Mouse (Mus musculus) layer of hippocampus, adult 9-11 months (tissue): ENCODE measurements around the gene Mup6.
"Not testable (repeated sequence)": the region's sequence is repeated elsewhere in the genome, so short reads cannot be mapped to it uniquely, and the experiment has no call there.

Experiments
- DNase-seq: peaks from one replicate; pipeline ENCODE4 v3.0.0; 2022

The Mup6 gene

DNA sequence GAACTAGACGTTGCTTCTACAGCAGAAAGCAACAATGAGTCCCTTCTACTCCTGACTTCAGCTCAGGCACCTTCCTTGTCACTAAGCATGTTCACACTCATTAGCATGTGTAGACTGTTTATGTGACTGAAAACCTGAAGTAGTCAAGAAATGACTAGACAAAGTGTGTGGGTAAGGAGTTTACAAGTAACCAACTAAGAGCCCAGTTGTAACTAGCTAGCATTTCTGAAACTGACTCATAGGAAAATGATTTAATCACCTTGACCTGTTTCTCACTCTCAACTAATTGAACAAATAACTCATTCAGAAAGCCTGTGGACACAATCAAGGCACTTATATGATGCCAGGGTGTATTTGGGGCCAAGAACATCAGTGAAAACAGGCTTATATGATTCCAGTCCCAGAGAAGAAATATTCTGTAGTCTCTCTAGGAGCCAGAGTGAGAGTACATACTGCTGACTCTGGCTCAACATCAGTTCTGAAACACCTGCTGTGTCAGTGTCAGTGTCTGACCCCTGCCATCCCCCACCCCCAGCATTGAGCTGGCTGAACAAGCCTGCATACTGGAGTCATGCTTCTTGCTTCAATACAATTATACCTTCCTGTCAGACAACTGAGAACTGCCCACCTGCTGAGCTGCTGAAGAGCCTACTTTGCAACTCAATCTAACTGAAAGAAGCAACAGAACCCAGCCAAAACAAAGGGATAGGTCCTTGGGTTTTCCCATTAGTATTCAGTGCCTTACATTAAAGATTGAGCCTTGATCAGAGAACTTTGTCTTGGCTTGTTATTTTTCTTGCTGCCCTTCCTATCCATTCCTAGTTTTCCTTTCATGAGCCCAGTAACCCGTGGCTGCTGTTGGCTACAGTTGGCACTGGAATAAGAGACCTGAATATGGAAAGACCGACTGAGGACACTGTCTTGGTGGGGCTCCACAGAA is at the start of gene Mup6:
Gene Mup6 (plus strand): TSS at position 890 of the 940 bp plus-strand sequence.
- no peak for DNase-seq

DNA sequence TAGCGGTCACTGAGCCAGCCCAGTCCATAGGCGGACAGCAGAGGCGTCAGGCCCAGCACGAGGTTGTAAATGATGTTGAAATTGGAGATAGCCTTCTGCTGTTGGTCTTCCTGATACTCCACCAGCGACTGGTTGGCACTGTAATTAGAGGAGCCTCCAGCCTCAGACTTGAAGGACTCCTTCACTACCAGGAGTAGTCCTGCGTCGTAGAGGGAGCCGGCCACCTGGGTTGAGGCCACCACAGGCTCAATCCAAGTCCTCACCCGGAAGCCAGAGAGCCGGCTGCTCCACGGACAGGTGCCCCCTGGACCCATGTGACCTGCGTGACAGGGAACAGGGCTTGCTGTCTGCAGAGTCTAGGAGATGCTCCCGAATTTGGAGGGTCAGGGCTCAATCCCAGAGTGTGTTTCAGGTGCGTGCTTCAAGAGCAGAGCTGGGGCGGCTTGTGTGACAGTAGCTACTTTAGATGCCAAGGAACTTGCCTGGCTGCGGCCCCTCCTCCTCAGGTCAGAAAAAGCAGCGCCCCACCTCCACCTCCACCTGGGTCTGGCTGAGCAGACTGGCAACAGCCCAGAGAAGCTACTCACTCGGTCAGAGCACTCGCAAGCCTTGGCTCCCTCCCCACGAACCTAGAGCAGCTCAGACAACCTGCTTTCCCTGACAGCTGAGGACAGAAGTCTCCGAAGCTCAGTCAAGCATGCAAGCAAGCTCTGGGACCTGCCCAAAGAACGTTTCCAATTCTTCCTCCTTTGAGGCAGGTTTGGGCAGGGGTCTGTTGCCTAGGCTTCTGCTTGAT is 49.3 kb upstream of the Mup6 start, which contains the start of gene Slc46a2:
Gene Slc46a2 (minus strand): TSS at position 449 of the 796 bp plus-strand sequence.
- DNase-seq, result no peak

DNA sequence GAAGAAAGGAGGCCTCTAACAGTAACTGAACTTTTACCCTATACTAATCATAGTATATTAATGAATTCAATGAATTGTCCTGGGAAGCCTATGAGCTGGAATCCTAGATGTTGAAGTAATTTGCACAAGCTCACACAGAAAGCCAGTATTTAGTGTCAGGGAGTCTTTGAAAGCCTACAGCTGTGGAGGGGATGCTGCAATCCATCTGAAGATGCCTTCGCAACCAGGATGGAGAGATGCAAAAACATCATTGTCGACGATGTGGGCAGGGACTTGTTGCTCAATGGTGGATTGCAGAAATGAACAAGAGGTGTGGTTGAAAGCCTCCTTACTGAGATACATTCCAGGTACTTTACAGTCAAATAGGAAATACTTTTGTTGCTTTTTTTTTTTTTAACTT is 46.1 kb upstream of the Mup6 start:
- DNase-seq, result no peak

DNA sequence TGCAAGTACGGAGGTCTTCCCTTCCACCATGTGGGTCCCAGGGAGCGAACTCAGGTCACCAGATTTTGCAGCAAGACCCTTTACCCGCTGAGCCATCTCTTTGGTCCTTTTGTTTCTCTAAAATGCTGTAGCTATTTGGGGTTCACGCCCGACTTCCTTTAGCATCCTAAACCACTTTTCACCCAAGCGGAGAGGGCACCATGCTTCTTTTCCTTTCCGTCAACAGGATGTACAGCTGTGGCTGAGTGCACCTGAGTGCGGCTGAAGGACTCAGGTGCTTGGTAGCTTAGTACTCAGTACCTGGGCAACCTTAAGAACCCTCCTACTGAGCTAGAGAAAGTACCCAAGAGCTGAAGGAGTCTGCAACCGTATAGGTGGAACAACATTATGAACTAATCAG is 39.0 kb upstream of the Mup6 start:
- DNase-seq, result no peak

DNA sequence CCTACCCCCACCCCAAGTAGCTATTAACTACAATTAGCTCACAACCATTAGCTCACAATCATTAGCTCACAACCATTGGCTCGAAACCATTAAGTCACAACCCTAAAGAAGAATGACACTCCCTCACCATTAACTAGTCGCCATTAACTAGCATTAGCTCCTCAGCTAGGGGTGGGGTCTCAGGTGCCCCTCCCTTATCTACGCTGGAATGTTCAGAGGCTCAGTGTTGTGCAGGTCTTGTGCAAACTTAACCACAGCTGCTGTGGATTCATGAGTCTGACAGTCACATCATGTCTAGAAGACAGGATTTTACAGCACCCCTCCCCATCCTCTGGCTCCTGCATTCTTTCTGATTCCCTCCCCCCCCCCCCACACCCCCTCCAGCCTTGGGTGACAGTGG is 36.4 kb upstream of the Mup6 start:
- no peak for DNase-seq

DNA sequence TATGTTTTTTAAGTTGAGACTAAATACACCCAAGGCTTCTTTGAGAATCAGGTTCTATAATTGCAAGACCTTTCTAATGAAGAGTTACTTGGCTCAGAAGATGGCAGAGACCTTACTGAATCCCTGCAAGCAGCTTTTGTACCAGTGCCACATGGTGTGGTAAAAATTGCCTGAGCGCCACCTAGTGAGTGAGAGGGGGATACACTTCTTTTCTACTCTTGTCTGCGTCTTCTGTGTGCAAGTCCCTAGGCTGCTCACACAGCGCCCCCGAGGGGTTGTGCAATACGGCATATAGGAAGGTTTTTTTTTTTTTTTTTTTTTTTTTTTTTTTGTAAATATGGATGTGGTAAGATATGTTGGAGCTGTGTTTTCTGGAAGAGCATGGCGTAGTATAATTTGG is 35.7 kb upstream of the Mup6 start:
- peak; percentile 78 for DNase-seq

DNA sequence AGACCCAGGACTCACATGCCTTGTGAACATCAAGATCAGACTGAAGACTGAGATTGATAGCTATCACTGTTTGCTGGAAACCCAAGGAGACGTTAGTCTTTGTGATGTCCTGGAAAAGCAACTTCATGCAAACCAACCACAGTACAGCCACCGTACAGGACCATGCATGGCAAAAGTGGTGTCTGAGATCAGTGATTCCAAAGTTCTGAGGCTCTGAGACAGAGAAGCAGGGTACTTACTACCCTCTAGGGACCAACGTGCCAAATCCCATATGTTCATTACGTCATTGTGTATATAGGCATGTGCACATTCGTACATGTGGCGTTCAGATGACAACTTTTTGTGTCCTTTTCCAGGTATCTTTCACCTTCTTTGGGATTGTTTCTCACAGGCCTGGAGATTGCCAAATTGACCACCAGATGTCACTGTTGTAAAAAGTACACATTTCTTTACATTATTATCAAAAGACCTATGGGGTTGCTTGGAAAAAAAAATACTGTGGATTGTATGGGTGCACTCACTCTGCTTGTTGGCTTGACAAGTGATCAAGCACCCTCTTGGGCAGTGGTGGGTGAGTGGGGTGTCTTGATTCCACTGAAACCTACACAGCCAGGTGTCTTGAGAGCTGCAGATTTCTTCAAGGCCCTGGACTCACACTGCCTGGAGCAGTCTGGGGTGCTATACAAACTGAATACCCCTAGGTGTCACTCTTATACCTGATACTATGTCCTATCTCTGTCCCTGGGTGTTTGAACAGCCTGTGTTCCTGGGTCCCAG is 31.4 kb upstream of the Mup6 start:
- DNase-seq, result peak; percentile 17

DNA sequence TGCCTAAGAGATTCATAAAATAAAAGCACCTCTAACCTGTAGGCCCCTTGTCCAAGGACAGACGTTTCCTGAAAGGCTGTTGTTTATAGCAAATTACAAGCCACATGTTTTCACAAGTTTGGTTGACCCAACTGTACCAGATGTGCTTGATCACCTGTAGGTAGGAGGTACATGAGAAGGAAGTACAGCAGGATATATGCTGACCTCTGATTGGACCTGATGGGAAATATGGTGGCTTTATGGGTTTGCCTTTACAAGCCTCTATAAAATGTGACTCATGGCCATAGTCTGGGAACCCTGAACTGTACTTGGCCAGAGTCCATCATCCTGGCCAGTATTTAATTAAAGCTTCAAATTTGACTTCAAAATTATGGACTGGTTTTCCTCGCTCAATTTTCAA is 26.6 kb upstream of the Mup6 start:
- no peak for DNase-seq

DNA sequence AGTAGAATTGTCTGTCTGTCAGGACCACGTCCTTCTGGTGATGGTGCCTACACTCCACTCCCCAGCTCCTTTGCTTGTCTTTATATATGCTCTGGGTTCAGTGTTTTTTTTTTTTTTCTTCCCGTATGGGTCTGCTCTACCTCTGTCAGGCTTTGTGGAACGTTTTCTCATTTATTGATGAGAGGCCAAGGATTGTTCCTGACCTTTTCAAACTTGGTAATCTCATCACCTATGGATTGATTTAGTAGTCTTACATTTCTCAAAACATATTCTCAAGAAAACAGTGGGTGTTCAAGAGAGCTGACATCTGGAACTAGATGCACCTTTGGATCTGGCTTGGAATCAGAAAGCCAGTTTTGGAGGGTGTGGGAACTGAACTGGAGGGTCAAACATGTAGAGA is 3.5 kb upstream of the Mup6 start, which contains the start of gene Mup4:
Gene Mup4 (minus strand): TSS at position 101 of the 400 bp plus-strand sequence.
- DNase-seq, result no peak

DNA sequence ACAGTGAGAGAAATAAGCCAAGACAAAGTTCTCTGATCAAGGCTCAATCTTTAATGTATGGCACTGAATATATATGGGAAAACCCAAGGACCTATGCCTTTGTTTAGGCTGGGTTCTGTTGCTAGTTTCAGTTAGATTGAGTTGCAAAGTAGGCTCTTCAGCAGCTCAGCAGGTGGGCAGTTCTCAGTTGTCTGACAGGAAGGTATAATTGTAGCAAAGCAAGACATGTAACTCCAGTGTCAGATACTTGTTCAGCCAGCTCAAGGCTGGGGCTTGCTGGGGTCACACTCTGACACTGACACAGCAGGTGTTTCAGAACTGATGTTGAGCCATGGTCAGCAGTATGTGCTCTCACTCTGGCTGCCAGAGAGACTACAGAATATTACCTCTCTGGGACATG is 33.8 kb downstream of the Mup6 start:
- DNase-seq, result not testable (repeated sequence)

DNA sequence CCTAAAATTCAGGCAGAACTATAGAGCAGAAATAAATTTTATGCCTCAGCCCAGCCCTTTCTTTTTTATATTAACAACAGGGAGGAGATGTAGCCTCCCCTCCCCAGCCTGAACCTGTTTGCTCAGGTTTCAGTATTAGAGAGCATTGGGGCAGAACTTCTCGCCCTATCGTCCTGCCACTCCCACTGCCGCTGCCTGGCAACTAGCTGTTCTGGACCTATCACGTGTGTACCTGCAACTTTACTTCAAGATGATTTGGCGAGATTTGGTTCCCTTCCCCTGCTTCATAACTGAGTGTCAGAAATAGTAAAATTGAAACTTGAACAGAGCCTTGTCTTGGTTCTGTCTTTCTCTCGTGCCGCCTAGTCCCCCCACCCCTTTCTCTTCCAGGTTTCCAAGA is 56.0 kb downstream of the Mup6 start:
- DNase-seq, result not testable (repeated sequence)

DNA sequence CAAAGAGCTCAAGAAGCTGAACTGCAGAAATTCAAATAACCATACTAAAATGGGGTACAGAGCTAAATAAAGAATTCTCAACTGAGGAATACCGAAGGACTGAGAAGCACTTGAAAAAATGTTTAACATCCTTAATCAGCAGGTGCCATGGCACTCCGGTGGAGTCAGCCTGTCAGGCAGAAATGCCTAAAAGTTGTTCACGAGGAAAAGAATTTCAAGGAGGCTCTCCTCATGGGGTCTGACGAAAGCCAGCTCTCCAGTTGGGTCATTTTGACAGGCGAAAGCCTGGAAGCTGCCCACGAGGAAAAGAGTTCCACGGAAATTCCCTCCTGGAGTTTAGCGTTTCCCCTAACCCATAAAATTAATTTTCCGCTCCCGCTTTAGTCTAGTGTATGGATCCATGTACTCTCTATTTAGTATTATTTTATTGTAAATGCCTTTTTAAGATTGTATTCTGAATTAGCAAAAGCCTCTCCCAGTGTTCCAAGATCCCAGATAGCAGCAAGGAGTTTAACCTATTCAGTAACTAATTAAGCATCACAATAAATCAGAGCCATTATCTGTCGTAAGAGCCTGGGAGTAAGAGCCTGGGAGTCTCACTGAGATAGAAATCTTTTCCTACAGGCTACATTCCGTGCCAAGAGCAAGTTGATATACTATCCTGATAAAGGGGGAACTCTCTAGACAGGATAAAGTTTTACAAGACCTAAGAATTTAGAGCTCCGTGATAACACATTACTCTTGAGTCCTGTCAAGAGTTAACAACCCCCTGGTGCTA is 65.4 kb downstream of the Mup6 start:
- DNase-seq, result not testable (repeated sequence)
